Mouse (Mus musculus) adrenal gland, postnatal 14 days (tissue): ENCODE measurements around the gene Exoc6b. TPM values are rescaled to one million over a fixed set of nuclear protein-coding genes. Genes with fewer than 3 reads are reported as not detected.

ENCODE experiments used
- DNase-seq: peaks from one replicate; pipeline ENCODE4 v3.0.0; 2021; ENCODE audit warnings: mixed read lengths
- total RNA-seq: library from RNA; stranded (reverse); gene quantifications from 2 replicates; pipeline ENCODE4 v1.2.3, GENCODE M21; 2021

Exoc6b gene
- total RNA-seq, 1 experiment from 2014 or later, result 31.3 TPM

- peak; percentile 62 for DNase-seq
Measured at GRCm38 (mm10) chr6:84584783-84585685, 484.3 kb downstream of the Exoc6b start.

DNA sequence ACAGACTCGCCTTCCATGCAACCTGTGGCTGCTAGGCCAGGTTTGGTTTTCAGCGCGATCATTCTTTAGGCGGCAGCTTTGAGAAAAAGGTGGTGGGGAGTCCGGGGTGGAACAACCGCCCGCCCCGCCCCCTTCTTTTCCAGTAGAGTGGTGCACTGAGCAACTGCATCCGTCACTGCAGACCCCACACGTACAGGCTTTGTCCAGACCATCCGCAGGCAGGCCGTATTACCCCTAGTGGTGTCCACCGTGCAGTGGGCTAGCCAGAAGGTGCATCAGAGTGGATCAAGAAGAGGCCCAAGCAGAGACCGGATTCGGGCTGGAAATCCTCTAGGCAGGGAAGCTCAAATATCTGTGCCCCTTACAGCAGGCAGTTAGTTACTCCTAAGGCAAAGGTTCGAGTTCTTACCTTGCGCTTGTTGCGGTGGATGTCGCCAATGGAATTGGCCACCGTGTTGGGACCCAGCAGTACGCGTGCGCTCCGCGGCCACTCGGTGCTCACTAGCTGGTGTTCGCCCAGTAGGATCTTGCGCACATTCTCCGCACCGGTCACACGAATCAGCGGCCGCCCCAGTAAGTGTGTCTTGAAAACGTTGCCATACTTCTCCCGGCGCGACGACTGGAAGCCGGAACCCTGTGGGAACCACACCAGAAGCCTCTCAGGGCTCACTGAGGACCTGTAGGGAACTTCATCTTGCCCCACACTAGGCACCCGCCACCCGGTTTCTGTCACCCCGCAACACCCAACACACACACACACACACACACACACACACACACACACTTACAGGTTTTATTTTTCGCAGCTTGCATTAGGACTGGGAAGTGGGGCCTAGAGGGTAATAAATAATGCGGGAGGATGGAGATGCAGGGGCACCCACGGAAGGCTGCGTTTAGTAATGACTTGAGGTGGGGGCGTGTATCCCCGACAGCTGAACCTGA lies 485.2 kb downstream of the Exoc6b start:
- no peak for DNase-seq

GRCm38 (mm10) chr6:84583371-84583770 lies 485.9 kb downstream of the Exoc6b start:
- DNase-seq, result peak; percentile 93

GRCm38 (mm10) chr6:84582826-84583225 lies 486.5 kb downstream of the Exoc6b start:
- no peak for DNase-seq

- no peak for DNase-seq
Measured at GRCm38 (mm10) chr6:84581833-84582445, 487.4 kb downstream of the Exoc6b start.

- DNase-seq, result peak; percentile 55
Measured at GRCm38 (mm10) chr6:84580979-84581832, 488.1 kb downstream of the Exoc6b start.

DNA sequence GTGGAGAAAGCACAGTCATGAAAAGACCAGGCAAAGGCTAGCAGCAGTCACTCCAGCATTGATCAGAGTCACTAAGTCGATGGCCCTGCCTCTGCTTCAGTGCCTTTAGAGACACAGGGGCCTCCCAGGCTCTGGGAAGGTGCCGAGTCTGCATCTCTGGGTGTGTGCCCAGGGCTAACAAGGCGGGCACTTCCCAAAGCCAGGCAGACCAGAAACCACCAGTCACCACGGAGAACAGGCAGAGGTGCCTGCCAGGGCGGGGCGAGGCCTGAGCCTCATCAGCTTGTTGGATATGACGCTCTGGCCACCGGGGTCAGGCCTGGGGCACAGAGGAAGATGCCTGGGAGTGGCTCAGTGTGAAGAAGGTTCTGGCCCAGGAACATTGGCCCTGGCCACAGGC lies 489.8 kb downstream of the Exoc6b start:
- DNase-seq, result no peak

DNA sequence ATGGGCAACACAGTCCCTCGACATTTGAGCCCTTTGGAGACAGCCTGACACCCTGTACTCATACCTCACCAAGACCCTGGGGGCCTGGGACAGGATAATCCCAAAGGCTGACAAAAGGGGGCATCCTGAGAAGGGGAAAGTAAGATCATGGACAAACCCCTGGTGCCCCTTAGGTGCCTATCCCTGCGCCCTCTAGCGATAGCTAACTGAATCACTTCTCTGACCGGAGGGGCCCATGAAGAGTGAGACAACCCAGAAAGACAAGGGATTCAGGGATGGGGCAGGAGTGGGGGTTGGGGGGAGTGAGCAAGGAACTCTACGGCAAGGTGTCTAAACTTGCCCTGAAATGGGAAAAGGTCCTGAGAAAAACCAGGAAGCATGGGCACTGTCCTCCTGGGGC lies 490.4 kb downstream of the Exoc6b start:
- peak; percentile 54 for DNase-seq

DNA sequence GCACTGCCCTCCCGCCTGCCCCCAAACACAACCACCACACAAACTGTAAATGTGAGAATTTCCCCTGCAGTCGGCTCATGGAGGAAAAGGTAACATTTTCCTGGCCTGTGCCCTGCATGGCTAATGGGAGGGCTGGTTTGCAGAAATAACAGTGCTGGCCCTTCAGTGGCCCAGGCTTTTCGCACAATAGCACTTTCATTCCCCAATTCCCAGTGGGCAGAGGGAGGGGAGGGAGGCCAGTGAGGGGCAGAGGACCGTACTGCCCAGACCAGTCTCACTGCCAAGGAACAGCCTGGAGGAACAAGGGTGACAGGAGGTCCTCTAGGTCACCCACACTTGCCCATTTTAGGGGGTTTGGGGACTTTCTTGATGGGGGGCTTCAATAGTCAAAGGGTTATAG lies 491.4 kb downstream of the Exoc6b start:
- DNase-seq, result no peak

DNA sequence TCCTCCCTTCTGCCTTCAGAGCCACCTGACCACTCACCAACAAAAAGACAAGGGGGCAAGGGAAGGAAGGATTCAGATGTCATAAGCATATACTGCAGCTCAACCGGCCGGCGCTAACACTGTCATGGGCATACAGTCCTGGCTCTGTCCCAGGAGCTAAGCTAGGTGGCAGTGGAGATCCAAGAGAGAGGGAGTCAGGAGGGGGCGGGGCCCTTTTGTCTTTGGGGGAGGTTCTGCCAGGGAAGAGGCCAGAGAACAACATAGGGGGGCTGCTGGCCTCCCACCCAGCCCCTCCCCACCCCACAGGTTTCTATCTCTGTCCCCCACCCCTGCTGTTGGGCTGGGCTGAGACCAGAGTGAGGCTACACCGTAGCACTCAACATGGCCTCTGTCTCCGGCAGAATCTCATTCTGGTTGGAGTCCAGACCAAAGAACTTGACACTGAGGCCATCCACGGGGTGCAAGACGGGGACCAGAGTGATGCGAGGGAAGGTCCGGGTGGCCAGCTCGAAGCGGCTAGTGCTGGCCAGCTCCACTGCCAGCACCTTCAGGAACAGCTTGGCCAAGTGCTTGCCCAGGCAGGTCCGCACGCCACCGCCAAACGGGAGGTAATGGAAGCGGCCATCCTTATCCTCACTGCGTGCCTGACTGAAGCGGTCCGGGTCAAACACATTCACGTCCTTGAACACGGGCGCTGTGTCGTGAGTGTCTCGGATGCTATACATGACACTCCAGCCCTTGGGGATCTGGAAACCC lies 495.2 kb downstream of the Exoc6b start:
- peak; percentile 77 for DNase-seq

DNA sequence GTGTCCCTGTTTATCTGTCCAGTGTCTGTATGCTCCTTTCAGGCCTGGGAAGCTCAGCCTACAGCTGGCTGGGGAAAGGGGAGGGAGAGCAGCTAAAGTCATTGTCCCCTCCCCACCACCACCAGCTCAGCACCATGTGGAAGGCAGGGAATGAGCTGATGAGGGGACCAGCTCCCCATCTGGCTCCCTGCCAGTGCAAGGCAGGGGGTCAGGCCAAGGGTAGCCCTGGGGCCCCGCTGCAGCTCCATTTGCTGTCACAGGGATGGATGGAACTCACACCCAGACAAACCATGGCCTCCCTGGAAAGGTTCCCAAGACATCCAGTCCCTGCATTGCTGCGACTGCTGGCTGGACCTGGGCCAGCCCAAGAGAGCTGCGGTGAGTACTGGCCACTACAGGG lies 499.3 kb downstream of the Exoc6b start:
- DNase-seq, result no peak

DNA sequence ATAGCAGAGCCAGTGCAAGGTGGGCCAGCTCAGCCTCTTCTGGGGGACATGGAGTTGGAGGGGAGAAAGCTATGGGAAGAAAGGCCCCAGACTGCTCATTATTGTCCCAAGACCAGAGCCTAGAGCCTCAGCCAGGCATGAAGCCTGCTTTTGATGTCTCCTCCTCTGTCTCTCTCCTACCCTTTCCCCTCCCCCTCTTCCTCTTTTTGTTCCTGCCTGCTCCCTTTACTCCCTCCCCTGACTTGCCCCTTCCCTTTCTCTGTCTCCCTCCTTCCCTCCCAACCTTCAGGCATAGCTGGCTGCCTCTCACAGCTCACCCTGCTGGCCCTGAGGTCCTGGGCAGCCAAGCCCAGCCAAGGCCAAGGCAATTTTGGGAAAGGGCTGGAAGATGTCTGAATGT lies 499.7 kb downstream of the Exoc6b start:
- DNase-seq, result no peak

GRCm38 (mm10) chr6:84568880-84569279 lies 500.4 kb downstream of the Exoc6b start:
- DNase-seq, result no peak

Other genes with a start within 250 kb of the Exoc6b start
- gene Spr, start 68.3 kb upstream of the Exoc6b start, total RNA-seq, result 60.3 and 64.5 TPM in 2 replicates
- gene Emx1, start 117.9 kb upstream of the Exoc6b start, total RNA-seq, result not detected in 2 replicates